Mouse (Mus musculus) thymus, postnatal 4 days (tissue): ENCODE measurements around the gene Myh9.

Experiments
- DNase-seq: peaks from one replicate; pipeline ENCODE4 v3.0.0; 2021

Myh9 gene

GRCm38 (mm10) chr15:77842047-77842843, at the start of gene Myh9:
TSS of gene Myh9 (minus strand) at chr15:77842175.
- peak; percentile 98 for DNase-seq

GRCm38 (mm10) chr15:77891766-77892165, 49.8 kb upstream of the Myh9 start:
- DNase-seq = no peak

DNA sequence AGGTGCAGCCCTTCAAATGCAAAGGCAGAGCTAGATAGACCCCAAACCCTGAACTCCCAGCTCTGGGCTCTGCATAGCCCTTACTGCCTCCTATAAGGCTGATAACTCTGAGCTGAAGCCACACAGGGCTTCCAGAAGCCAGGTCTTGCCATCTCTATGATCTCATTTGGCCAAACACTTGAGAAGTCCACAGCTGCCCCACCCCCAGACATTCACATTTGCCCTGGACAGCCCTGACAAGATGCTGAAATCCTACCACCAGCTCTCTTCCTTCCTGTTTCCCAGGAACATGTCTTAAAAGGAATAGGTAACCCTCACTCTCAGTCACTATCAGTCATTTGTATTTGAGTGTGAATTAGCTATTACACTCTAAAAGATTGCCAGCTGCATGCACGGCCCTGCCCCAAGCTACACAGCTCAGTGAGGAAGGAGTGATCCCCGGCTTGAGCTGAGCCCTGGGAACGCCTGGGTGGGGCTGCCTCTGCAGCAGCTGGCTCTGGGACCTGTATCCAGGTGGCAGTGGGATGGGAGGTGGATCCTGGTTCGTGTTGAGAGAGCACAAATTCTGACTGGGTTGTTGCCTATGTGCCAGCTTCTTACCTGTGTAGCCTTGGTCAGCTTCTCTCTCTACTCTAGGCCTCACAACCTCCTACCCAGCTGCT, 47.9 kb upstream of the Myh9 start:
- no peak for DNase-seq

DNA sequence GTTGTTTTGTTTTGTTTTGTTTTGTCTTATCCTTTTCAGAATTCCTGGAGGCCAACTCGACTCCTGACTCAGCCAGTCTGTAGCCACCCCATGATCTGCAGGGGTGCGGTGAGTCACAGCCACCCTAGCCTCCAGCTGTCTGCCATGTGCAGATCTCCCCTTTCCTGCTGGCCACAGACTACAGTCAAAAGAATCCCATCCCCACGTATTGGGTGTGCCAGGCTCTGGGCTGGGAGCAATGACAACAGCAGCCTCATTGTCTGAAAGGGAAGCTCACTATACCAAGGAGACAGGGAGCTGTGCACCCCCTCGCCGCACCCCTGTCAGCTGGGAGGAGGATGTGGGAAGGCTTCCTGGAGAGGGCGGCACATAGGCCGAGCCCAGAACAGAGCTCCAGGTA, 46.3 kb upstream of the Myh9 start:
- DNase-seq = no peak

DNA sequence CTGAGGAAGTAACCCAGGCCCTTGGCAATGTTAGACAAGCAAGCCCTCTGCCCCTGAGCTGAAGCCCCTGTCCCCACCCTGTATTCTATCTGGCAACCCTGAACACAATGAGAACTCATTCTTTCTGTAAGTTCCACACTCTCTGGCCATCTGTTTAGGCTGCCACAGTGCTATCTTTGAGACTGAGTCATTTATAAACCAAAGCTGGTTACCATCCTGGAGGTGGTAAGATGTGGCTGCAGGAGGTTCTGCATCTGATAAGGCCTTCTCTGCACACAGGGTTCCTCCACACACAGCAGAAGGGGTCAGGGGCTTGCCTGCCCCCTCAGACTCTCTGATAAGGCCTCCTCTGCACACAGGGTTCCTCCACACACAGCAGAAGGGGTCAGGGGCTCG, 45.1 kb upstream of the Myh9 start:
- DNase-seq = no peak

DNA sequence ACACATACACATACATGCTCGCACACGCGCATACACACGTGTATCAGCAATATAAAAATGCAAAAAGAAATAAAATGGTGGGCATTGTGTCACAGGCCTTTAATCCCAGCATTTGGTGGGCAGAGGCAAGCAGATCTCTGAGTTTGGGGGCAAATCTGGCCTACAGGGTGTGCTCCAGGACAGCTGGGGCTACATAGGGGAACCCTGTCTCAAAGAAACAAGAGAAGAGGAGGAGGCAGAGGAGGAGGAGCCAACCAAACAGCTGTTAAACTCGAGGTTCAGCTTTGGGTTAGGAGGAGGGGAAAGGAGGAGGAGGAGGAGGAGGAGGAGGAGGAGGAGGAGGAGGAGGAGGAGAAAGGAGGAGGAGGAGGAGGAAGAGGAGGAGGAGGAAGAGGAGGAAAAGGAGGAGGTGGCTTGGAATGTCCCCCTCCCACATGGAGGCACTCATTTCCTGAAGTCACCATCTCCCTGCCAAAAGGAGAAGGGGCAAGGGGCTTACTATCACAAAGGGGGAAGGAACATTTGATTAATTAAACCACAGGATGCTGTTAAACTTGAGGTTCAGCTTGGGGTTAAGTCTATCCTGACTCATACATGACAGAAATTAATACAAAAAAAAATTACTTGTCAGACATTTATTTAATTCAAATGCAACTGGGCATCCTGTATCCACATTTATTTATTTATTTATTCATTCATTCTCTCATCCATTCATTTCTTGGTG, 44.6 kb upstream of the Myh9 start:
- no peak for DNase-seq

- DNase-seq = no peak
These were observed 44.0 kb upstream of the Myh9 start for GRCm38 (mm10) chr15:77885945-77886344.

GRCm38 (mm10) chr15:77885159-77885558, 43.2 kb upstream of the Myh9 start:
- no peak for DNase-seq

- DNase-seq = no peak
These were observed 41.7 kb upstream of the Myh9 start for GRCm38 (mm10) chr15:77883697-77884010.

GRCm38 (mm10) chr15:77882797-77883696, 41.1 kb upstream of the Myh9 start:
- DNase-seq = no peak

DNA sequence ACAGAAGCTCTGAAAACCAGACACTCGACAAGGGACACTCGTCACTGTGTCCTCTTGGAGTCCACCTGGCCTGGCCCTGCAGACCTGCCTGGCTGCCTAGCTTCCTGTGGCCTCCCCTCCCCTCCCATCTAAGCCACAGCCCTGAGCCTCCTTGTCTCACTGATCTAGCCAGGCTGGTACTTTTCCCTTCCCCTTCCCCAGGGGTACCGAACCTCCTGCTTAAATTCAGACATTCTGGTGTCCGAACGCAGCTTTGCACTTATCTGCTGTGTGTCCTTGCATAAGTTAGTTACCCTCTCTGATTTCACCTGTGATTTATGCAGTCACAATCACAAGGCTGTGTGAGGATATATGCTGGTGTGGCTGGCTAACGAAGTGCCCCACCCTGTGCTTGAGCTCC, 40.3 kb upstream of the Myh9 start:
- DNase-seq = no peak

- DNase-seq = no peak
These were observed 39.7 kb upstream of the Myh9 start for GRCm38 (mm10) chr15:77881698-77882097.

DNA sequence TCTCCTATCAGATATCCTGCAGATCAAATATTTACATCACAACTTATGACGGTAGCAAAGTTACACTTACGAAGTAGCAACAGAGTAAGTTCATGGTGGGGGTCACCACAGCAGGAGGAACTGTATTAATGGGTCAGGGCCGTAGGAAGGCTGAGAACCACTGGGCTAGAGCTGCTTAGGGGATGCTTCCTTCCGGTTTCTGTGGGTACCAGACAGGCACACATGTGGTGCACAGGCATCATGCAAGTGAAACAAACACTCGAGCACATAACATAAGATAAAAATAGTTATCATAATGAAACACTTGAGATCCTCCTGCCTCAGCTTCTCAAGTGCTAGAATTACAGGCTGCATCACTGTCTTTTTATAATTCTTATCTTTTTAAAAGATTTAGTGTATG, 38.8 kb upstream of the Myh9 start:
- DNase-seq = no peak

DNA sequence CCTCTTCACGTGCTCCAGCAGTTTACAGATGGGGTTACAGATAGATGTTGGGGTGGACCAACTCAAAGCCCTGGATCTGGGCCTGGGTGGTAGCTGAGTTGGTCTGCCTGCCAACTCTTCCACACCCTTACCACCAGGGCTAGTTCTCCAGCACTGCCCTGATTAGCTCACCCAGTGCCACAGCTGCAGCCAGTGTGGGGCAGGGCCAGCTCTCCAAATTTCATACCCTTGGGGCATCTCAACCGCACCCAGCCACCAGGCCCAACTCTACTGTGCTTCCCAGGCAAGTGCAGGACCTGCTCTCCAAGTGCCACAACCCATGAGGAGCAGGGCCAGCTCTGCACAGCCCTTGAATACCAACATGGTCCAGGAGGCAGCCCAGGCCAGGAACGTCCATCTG, 37.8 kb upstream of the Myh9 start:
- DNase-seq = no peak

DNA sequence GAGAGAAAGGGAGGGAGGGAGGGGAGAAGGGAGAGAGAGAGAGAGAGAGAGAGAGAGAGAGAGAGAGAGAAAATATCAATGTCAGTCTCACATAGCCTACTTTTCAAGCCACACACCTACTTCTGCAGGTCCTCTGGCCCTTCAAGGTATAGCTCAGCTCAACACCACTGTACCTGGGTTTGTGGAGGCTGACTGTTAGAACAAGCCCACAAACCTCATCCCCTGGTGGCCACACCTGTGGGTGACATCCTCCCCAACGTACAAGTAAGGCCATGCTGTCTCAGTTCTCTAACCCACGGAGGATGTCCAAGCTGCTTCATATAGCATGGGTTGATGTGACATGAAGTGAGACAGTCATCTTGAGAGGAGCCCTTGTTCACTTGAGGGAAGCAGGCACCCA, 35.2 kb upstream of the Myh9 start:
- DNase-seq = peak; percentile 65

GRCm38 (mm10) chr15:77876716-77877115, 34.7 kb upstream of the Myh9 start:
- DNase-seq = no peak

GRCm38 (mm10) chr15:77875953-77876352, 34.0 kb upstream of the Myh9 start:
- DNase-seq = no peak

DNA sequence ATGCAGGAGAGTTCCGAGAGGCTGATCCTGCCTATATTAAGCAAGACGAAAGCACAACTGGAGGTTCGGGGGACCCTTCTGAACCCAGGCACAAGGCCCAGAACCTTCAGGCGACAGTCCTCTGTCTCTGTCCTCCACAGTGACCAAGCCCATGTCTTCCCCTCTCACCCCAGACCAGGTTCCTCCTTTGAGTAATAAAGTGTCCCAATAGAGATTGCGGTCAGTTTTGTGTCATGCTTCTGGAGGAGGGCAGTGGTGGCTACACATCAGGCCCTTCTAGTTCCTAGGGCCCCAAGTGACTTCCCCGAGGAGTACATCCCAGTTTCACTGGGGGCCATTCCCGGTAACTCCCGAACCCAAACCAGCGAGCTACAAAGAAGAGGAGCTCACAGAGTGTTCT, 32.8 kb upstream of the Myh9 start:
- no peak for DNase-seq

DNA sequence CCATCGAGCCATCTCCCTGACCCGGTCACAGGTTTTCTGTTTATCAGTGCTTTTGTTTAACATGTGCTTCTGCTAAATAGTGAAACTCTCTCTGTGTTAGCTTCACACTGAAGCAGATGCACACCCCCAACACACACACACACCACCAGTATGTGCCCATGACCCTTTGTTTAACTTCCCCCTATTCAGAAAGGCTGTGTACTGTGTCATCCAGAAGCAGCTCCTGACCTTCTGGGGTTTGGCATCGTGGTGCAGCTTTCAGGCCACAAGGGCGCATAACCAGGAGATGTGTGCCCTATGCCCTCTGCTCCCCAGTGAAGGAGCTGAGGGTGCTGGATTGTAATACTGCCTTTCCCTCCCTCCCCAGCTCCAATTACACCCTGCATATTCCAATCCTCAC, 32.3 kb upstream of the Myh9 start:
- no peak for DNase-seq

GRCm38 (mm10) chr15:77873564-77873963, 31.6 kb upstream of the Myh9 start:
- no peak for DNase-seq

GRCm38 (mm10) chr15:77872996-77873395, 31.0 kb upstream of the Myh9 start:
- DNase-seq = no peak

- no peak for DNase-seq
These were observed 26.4 kb upstream of the Myh9 start for GRCm38 (mm10) chr15:77868340-77868739.
